Mouse (Mus musculus) heart, embryonic 10.5 days (tissue): ENCODE results near the gene Magea2. TPM values are rescaled to one million over a fixed set of nuclear protein-coding genes. Genes with fewer than 3 reads are reported as not detected.
"Not testable (repeated sequence)": the region's sequence is repeated elsewhere in the genome, so short reads cannot be mapped to it uniquely, and the experiment has no call there.

Source experiments
- DNase-seq: peaks from one replicate; pipeline ENCODE4 v3.0.0-alpha.2; 2017; ENCODE audit warnings: low spot score
- H3K27ac ChIP-seq: fragments of 300-500 bp; sonication (generic); 2 replicates; pipeline ENCODE4 v1.5.1; 2016; ENCODE audit warnings: mild to moderate bottlenecking
- H3K27me3 ChIP-seq: fragments of 300-500 bp; sonication (generic); 2 replicates; pipeline ENCODE4 v1.6.1; 2016; ENCODE audit warnings: mild to moderate bottlenecking; ENCODE audit not compliant: poor library complexity, insufficient read depth, severe bottlenecking
- H3K36me3 ChIP-seq: fragments of 300-500 bp; sonication (generic); 2 replicates; pipeline ENCODE4 v1.6.1; 2016; ENCODE audit warnings: mild to moderate bottlenecking, moderate library complexity
- H3K4me1 ChIP-seq: fragments of 300-500 bp; sonication (generic); 2 replicates; pipeline ENCODE4 v1.6.1; 2016; ENCODE audit warnings: mild to moderate bottlenecking
- H3K4me3 ChIP-seq: fragments of 300-500 bp; sonication (generic); 2 replicates; pipeline ENCODE4 v1.5.1; 2016; ENCODE audit warnings: mild to moderate bottlenecking, moderate library complexity
- H3K9me3 ChIP-seq: fragments of 300-500 bp; sonication (generic); 2 replicates; pipeline ENCODE4 v1.6.1; 2016; ENCODE audit warnings: mild to moderate bottlenecking, moderate library complexity
- WGBS: fragments of 180-500 bp; shearing (Covaris S2); methylation state at CpG from one replicate; pipeline ENCODE4 v1.1.7; 2016; 5-methylcytosine and 5-hydroxymethylcytosine counted together
- polyA plus RNA-seq: library from polyadenylated mRNA; unstranded; fragments of >200 nt; fragmentation: Nextera tagmentation; extraction: Ambion mirVana; gene quantifications from 2 replicates; pipeline ENCODE4 v1.2.1, GENCODE M21; 2016

The Magea2 gene
- not detected in 2 replicates for polyA plus RNA-seq

DNA sequence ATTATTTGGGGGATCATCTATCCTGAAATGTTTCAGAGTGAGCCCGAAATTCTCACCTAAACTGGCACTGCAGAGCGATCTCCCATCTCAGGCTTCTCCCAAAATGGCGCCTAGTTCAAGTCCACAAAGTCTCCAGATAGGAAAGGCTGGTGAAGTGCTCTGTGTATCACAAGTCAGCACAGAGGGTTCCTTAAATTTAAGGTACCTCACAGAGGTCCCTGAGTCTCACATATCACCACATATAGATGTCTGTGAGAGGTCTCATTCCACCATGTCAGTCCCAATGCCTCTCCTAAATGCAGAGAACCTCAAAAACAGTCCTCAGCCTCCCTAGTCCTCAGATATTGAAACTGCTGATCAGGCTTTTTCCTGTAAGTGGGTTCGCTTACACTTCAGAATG lies at the start of gene Magea2:
Gene Magea2, minus strand, starts transcription at position 101 of the 400 bp plus-strand sequence.
- not testable (repeated sequence) for H3K4me1 ChIP-seq, H3K27ac ChIP-seq, H3K36me3 ChIP-seq, H3K9me3 ChIP-seq, H3K4me3 ChIP-seq, H3K27me3 ChIP-seq, DNase-seq
- 73% methylated on average over 4 of the region's 4 CpGs for WGBS

DNA sequence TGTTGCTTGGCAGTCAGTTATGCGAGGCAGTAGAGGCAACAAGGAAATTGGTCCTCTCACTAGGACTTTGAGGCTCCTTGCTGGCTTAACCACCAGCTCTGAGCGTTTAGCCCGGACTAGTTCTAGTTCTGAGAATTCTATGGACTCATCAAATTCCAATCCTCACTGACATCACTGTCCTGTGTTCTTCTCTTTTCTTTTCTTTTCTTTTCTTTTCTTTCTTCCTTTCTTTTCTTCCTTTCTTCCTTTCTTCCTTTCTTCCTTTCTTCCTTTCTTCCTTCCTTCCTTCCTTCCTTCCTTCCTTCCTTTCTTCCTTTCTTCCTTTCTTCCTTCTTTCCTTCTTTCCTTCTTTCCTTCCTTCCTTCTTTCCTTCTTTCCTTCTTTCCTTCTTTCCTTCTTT lies 34.8 kb upstream of the Magea2 start, which contains the start of gene Cldn34b2:
Gene Cldn34b2, minus strand, starts transcription at position 101 of the 400 bp plus-strand sequence.
- H3K27me3 ChIP-seq, H3K4me1 ChIP-seq, H3K9me3 ChIP-seq, H3K27ac ChIP-seq, DNase-seq, H3K36me3 ChIP-seq, H3K4me3 ChIP-seq: not testable (repeated sequence)
- WGBS, result 77% methylated on average over 3 of the region's 3 CpGs

DNA sequence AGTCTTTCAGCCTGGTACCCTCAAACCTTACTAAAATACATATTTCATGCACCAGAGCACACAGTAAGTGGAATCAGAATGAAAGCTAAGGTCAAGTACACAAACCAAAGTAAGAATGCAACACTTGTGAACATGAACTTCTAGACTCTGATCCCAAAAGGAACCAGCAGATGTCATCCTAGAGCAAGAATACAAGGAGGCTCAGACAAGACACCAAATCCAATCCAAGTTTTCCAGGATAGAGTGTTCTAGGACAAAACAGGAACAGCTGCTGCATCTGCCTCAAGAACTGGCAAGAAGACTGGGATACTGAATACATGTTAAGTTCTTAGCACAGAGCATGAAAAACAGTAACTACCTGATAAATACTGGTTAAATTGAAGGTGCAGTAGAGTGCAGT lies 4.6 kb upstream of the Magea2 start:
- no peak for DNase-seq
- H3K9me3 ChIP-seq, result no peaks in the 10 kb centered on the region
- no peaks in the 10 kb centered on the region for H3K36me3 ChIP-seq
- no peak overlapping the region for H3K4me3 ChIP-seq
- no peaks in the 10 kb centered on the region for H3K27me3 ChIP-seq
- no peak overlapping the region for H3K27ac ChIP-seq
- no peaks in the 10 kb centered on the region for H3K4me1 ChIP-seq

DNA sequence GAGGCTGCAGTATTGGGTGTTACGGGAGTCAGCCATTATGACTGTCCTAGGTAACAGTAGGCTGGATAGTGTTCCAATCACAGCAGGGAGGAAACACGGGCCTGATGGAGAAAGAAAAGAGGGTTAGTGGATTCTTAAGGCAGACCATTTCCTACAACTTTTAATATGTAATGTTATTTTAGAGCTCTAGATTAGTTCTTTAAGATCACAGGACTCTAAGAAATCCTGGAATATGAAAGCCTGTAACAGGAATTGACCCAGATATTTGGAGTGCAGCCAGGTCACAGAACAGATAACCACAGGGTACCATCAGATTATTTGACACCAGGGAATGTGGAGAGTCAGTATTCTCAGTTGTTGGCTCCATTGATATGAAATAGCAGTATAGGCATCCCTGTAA lies 3.8 kb downstream of the Magea2 start, which contains the start of gene Magea1:
Gene Magea1, minus strand, starts transcription at position 101 of the 400 bp plus-strand sequence.
- not testable (repeated sequence) for H3K36me3 ChIP-seq, H3K27ac ChIP-seq, H3K4me3 ChIP-seq, DNase-seq, H3K9me3 ChIP-seq, H3K27me3 ChIP-seq, H3K4me1 ChIP-seq
- 83% methylated on average over 1 of the region's 2 CpGs for WGBS

DNA sequence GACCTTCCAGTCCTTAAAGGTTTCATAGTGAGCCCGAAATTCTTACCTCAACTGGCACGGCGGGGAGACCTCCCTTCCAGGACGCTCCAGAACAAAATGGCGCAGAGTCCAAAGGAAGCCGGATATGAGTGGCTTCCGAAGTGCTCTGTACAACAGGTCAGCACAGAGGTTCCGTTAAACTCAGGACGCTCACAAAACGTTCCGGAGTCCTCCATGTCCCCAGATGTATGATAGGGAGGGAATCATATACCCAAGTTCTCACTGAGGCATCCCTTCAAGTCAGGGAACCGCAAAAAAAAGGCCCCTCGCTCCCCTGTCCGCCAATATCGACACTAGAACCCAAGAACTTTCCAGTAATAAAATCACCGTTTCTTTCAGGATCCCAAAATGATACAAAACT lies 30.4 kb downstream of the Magea2 start, which contains the start of gene Magea5:
Gene Magea5, minus strand, starts transcription at position 101 of the 400 bp plus-strand sequence.
- not testable (repeated sequence) for H3K4me1 ChIP-seq, H3K27me3 ChIP-seq, H3K36me3 ChIP-seq, H3K9me3 ChIP-seq, DNase-seq, H3K27ac ChIP-seq, H3K4me3 ChIP-seq
- WGBS, result 83% methylated on average over 16 of the region's 16 CpGs

DNA sequence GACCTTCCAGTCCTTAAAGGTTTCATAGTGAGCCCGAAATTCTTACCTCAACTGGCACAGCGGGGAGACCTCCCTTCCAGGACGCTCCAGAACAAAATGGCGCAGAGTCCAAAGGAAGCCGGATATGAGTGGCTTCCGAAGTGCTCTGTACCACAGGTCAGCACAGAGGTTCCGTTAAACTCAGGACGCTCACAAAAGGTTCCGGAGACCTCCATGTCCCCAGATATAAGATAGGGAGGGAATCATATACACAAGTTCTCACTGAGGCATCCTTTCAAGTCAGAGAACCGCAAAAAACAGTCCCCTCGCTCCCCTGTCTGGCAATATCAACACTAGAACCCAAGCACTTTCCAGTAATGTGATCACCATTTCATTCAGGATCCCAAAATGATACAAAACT lies 97.7 kb downstream of the Magea2 start, which contains the start of gene Magea8:
Gene Magea8, minus strand, starts transcription at position 101 of the 400 bp plus-strand sequence.
- DNase-seq, H3K36me3 ChIP-seq, H3K27ac ChIP-seq: not testable (repeated sequence)

More for the DNA sequence above, 97.7 kb downstream of the Magea2 start, which contains the start of gene Magea8:
- H3K9me3 ChIP-seq, H3K4me3 ChIP-seq, H3K27me3 ChIP-seq, H3K4me1 ChIP-seq: not testable (repeated sequence)
- whole genome bisulfite sequencing, result 81% methylated on average over 11 of the region's 11 CpGs

Other genes starting within 250 kb of the Magea2 start
- not detected in 2 replicates for gene Cldn34b1, start 203.4 kb downstream of the Magea2 start, polyA plus RNA-seq
- not detected in 2 replicates for gene Magea6, start 157.7 kb downstream of the Magea2 start, polyA plus RNA-seq
- gene Magea3, start 144.2 kb downstream of the Magea2 start, polyA plus RNA-seq, result not detected in 2 replicates
- gene Magea8, start 97.8 kb downstream of the Magea2 start, polyA plus RNA-seq, result not detected in 2 replicates
- not detected in 2 replicates for gene Magea5, start 30.5 kb downstream of the Magea2 start, polyA plus RNA-seq
- not detected in 2 replicates for gene Magea1, start 3.9 kb downstream of the Magea2 start, polyA plus RNA-seq
- gene Cldn34b2, start 34.7 kb upstream of the Magea2 start, polyA plus RNA-seq, result not detected in 2 replicates
- 56.9 and 78.5 TPM in 2 replicates for gene Sat1, start 122.8 kb upstream of the Magea2 start, polyA plus RNA-seq
- 32.4 and 34.8 TPM in 2 replicates for gene Acot9, start 168.8 kb upstream of the Magea2 start, polyA plus RNA-seq
- gene Prdx4, start 247.1 kb upstream of the Magea2 start, polyA plus RNA-seq, result 277 and 279 TPM in 2 replicates